29 mouse cellular contexts compared by ENCODE assay signal in genomic region chr6:140270592-140270991, GRCm38 (mm10).
DNase-seq lines count a peak whose midpoint lies in the region; ATAC-seq and TF ChIP-seq lines count a peak whose summit lies in the region.
"Had no signal": no experiment of that assay in that cellular context is flagged by ENCODE, and none has a peak within 500 bp of the region (broad histone marks: within the 10 kb centered on the region; RNA-seq: fewer than 3 reads in every experiment).

No protein-coding gene starts in this region.

- no peak overlapping the region for H3K27ac ChIP-seq in forebrain, postnatal 0 days (ENCODE audit: low read depth, low read length)
- H3K27ac ChIP-seq in forebrain, embryonic 15.5 days (replicated peaks) = no peak overlapping the region
- H3K27ac ChIP-seq in embryonic facial prominence, embryonic 13.5 days = 0 out of 2 replicates have a peak overlapping the region, but pooled peaks have one; percentile 23
- H3K27ac ChIP-seq in limb, embryonic 13.5 days = no peak overlapping the region
- H3K27ac ChIP-seq: forebrain, embryonic 12.5 days; heart, adult 2 months; heart, embryonic 10.5 days; heart, embryonic 13.5 days; hindbrain, embryonic 14.5 days; hindbrain, postnatal 0 days had no signal

- H3K9me3 ChIP-seq in forebrain, postnatal 0 days (ENCODE audit: low read length) = no peaks in the 10 kb centered on the region
- no peaks in the 10 kb centered on the region for H3K9me3 ChIP-seq in forebrain, embryonic 15.5 days
- H3K9me3 ChIP-seq in embryonic facial prominence, embryonic 13.5 days = no peaks in the 10 kb centered on the region
- no peaks in the 10 kb centered on the region for H3K9me3 ChIP-seq in limb, embryonic 13.5 days
- H3K9me3 ChIP-seq: forebrain, embryonic 12.5 days; heart, embryonic 10.5 days; heart, embryonic 13.5 days had no signal

- H3K36me3 ChIP-seq in forebrain, postnatal 0 days (ENCODE audit: insufficient read depth) = no peaks in the 10 kb centered on the region
- H3K36me3 ChIP-seq in forebrain, embryonic 15.5 days = no peaks in the 10 kb centered on the region
- no peaks in the 10 kb centered on the region for H3K36me3 ChIP-seq in embryonic facial prominence, embryonic 13.5 days
- no peaks in the 10 kb centered on the region for H3K36me3 ChIP-seq in limb, embryonic 13.5 days
- H3K36me3 ChIP-seq: forebrain, embryonic 12.5 days; G1E; heart, embryonic 10.5 days; heart, embryonic 13.5 days had no signal

- ATAC-seq in forebrain, postnatal 0 days = peak; percentile 36
- no peak for ATAC-seq in forebrain, embryonic 15.5 days (replicated peaks)
- no peak for ATAC-seq in embryonic facial prominence, embryonic 13.5 days (ENCODE audit: insufficient number of reproducible peaks, insufficient read depth, low FRiP score, low TSS enrichment, low read depth)
- ATAC-seq in limb, embryonic 13.5 days (ENCODE audit: low FRiP score, low read depth) = peak; percentile 42; the same call in 1 of the 2 replicates
- ATAC-seq in megakaryocyte progenitor cell, adult 5-6 weeks (replicated peaks; ENCODE audit: poor library complexity) = no peak
- ATAC-seq: forebrain, embryonic 16.5 days; hindbrain, postnatal 0 days; inflammation-experienced regulatory T-cells, adult 6 months; intestine, embryonic 16.5 days had no signal

- H3K4me3 ChIP-seq in forebrain, postnatal 0 days (ENCODE audit: low read depth, low read length) = no peak overlapping the region
- H3K4me3 ChIP-seq in forebrain, embryonic 15.5 days = no peak overlapping the region
- no peak overlapping the region for H3K4me3 ChIP-seq in embryonic facial prominence, embryonic 13.5 days
- no peak overlapping the region for H3K4me3 ChIP-seq in limb, embryonic 13.5 days
- H3K4me3 ChIP-seq: erythroblast, embryonic 14.5 days; forebrain, embryonic 12.5 days; heart, adult 2 months; heart, embryonic 10.5 days; heart, embryonic 13.5 days had no signal

- WGBS in forebrain, postnatal 0 days = 50% methylated on average over 6 of the region's 6 CpGs
- WGBS in forebrain, embryonic 15.5 days = 69% methylated on average over 6 of the region's 6 CpGs
- 31% methylated on average over 6 of the region's 6 CpGs for WGBS in embryonic facial prominence, embryonic 13.5 days
- 37% methylated on average over 6 of the region's 6 CpGs for WGBS in limb, embryonic 13.5 days

- peak; percentile 58 for DNase-seq in forebrain, postnatal 0 days
- no peak for DNase-seq in neural tube, embryonic 10.5 days (ENCODE audit: extremely low spot score, low spot score)
- DNase-seq: adrenal gland, adult 2 months; adrenal gland, postnatal 14 days; B cell, adult 2 months; cerebellum, adult 11 months; cerebellum, adult 2 months; cerebellum, adult 9-11 months; cerebellum, postnatal 25 days; gastrocnemius, postnatal 10 days; gastrocnemius, postnatal 36 days; heart, adult 2 months; heart, postnatal 14 days; heart, postnatal 4 days had no signal

- no peak overlapping the region for H3K9ac ChIP-seq in forebrain, postnatal 0 days
- H3K9ac ChIP-seq in forebrain, embryonic 15.5 days (replicated peaks) = no peak overlapping the region
- H3K9ac ChIP-seq in embryonic facial prominence, embryonic 13.5 days = no peak overlapping the region
- H3K9ac ChIP-seq in limb, embryonic 13.5 days = no peak overlapping the region
- H3K9ac ChIP-seq: forebrain, embryonic 12.5 days; heart, embryonic 13.5 days; hindbrain, embryonic 14.5 days had no signal

- H3K4me1 ChIP-seq in forebrain, postnatal 0 days (ENCODE audit: insufficient read depth) = no peaks in the 10 kb centered on the region; the same call in 1 of the 2 replicates
- H3K4me1 ChIP-seq in forebrain, embryonic 15.5 days = 0 out of 2 replicates have a peak, but pooled peaks cover 7% of the 10 kb centered on the region
- peaks cover 21% of the 10 kb centered on the region for H3K4me1 ChIP-seq in embryonic facial prominence, embryonic 13.5 days
- peaks cover 10% of the 10 kb centered on the region for H3K4me1 ChIP-seq in limb, embryonic 13.5 days
- H3K4me1 ChIP-seq: heart, embryonic 10.5 days; heart, embryonic 13.5 days had no signal

- no peak overlapping the region for H3K4me2 ChIP-seq in forebrain, postnatal 0 days (ENCODE audit: low read depth)
- no peak overlapping the region for H3K4me2 ChIP-seq in forebrain, embryonic 15.5 days (replicated peaks)
- no peak overlapping the region for H3K4me2 ChIP-seq in embryonic facial prominence, embryonic 13.5 days
- no peak overlapping the region for H3K4me2 ChIP-seq in limb, embryonic 13.5 days (replicated peaks)
- H3K4me2 ChIP-seq: forebrain, embryonic 12.5 days; heart, embryonic 13.5 days; hindbrain, embryonic 14.5 days had no signal

- no peaks in the 10 kb centered on the region for H3K27me3 ChIP-seq in forebrain, postnatal 0 days (ENCODE audit: insufficient read depth, low read length)
- no peaks in the 10 kb centered on the region for H3K27me3 ChIP-seq in forebrain, embryonic 15.5 days
- H3K27me3 ChIP-seq in embryonic facial prominence, embryonic 13.5 days = peaks cover 11% of the 10 kb centered on the region; the same call in 1 of the 2 replicates
- H3K27me3 ChIP-seq in limb, embryonic 13.5 days = no peaks in the 10 kb centered on the region
- H3K27me3 ChIP-seq: CH12.LX; forebrain, embryonic 12.5 days; heart, embryonic 13.5 days had no signal

- no peak for TF ChIP-seq CTCF in forebrain, postnatal 0 days (IDR thresholded peaks at IDR 0.05; ENCODE audit: low read depth)

Comparison
In these comparisons a context has a peak if more than half of its experiments do, and no peak if none do; other contexts are left out.
1. ATAC-seq: peak in forebrain, postnatal 0 days (single experiment) and limb, embryonic 13.5 days (single experiment); none in forebrain, embryonic 15.5 days (single experiment), embryonic facial prominence, embryonic 13.5 days (single experiment) and megakaryocyte progenitor cell, adult 5-6 weeks (single experiment).